Mouse (Mus musculus) kidney, postnatal 36 days (tissue): ENCODE measurements around the gene Nxt1.

ENCODE experiments used
- DNase-seq, 2 experiments: peaks; one replicate each; pipeline ENCODE4 v3.0.0; 2021 to 2022; ENCODE audit warnings: mixed read lengths in 2 of 2

The Nxt1 gene

DNA sequence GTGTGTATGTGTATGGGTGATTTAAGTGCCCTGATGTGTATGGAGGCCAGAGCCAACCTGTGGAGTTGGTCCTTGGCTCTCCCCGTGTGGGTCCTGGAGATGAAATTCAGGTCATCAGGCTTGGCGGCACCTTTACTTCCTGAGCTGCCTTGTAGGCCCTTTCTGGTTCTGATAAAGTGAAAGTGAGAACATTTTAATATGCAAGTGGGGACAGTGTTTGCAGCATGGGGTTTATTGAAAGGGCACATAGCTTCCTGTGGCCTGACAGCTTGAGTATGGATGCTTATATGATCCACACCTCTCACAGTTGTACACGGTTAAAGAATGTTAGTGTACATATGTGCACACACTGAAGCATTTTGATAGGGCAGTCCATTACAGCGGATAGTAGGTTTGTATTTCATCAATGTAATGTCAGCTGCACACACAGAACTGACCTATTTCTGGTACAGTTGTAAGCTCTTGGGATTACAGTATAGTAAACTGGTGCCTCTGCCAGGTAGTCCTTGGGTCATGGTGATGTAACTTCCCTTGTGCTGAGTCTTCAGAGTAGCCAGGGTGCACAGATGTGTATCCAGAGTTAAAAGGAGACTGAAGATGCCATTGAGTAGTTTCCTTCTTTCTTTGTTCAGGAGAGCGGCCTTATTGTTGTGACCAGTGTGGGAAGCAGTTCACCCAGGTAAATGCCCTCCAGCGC is 17.2 kb downstream of the Nxt1 start:
- no peak for DNase-seq

DNA sequence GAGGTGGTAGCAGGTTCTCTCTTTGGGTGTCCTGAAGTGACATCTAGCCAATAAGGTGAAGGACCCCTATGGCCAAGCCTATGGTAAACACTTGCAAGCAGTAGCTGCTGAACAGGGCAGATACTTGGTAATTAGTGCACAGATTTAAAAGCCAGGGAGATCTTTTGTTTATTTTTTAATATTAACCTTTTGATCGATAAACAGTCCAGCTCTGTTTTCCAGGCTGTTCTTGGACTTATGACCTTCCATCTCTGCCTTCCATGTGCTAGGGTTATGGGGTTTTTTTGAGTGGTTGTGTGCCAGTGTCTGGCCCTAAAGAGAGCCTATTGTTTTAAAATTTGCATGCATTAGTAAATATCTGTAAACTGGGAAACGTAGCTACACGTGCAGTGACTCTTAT is 17.9 kb downstream of the Nxt1 start:
- DNase-seq: no peak

DNA sequence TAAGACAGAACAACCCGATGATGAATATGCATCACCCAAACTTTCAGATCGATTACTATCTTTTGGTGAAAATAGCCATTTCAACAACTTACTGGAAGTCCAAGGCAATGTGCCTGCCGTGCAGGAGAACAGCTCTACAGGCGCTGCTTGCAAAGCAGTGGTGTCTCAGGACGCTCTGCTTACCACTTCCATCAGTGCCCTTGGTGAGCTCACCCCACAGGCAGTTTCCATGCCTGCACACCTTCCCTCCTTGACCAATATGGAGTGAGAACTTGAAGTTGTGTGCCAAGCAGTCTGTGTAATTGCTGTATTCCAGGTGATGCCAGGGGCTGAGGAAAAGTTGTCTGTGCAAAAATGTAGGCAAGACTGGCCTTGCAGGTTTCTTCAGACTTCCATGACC is 18.4 kb downstream of the Nxt1 start:
- no peak for DNase-seq

- DNase-seq: no peak
Measured at GRCm38 (mm10) chr2:148698571-148698970, 26.2 kb downstream of the Nxt1 start.

DNA sequence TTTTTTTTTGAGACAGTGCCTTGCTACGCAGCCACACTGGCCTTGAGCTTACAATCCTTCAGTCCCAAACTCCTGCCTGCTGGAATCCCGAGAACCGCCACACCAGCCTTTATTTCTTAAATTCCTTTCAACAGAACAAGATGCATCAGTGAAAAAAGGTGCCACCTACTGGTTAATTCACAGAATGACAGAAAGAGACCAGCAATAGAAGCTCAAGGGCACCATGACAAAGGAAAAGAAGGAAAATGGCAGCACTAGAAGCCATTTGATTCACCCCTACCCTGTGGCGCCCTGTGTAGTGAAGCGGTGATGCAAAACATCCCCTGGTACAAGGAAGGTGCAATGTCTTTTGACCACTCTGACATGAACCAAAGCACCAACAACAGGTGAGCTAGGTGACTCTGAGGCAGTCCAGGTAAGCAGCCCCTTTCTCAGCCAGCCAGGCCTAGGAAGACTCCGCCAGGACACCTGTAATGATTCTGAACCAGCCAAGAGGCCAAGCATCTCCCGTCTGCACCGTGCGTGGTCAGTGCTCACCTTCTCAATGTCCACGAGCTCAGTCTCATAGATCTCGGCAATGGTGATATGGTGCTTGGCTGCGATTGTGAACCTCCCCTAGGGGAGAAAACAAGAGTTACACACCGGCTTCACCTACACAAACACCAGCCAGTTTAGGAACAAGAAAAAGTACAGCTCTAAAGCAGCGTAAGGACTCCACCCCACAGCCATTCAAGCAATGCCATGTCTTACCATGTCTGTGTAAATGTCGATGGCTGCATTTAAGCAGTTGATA is 34.2 kb downstream of the Nxt1 start:
- peak in 1 of 2 experiments; percentile 55 for DNase-seq

- no peak for DNase-seq
Measured at GRCm38 (mm10) chr2:148707202-148707530, 34.8 kb downstream of the Nxt1 start.

DNA sequence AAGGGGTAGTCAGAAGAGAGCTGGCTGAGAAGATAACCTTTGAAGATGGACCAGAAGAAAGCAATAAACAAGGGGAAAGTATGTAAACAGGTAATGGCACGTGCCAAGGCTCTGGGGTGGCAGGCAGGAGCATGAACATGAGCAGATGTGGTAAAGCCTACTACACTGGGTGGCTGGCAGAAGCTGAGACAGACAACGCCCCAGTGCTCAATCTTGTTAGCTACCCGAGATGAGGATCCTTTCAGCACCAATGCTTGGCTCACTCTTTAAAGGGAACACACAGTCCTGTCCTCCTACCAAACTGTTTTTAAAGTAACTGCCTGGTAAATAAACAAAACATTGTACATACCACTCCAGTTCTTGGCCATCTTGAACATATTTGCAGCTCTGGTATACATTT is 39.9 kb downstream of the Nxt1 start:
- DNase-seq: no peak

GRCm38 (mm10) chr2:148717072-148717471 is 44.7 kb downstream of the Nxt1 start:
- peak; percentile 47 to 54 for DNase-seq

- no peak for DNase-seq
Measured at GRCm38 (mm10) chr2:148719271-148719995, 47.0 kb downstream of the Nxt1 start.
